Mouse (Mus musculus): ENCODE data around the gene Ttc16. TPM values are rescaled to one million over a fixed set of nuclear protein-coding genes. Genes with fewer than 3 reads are reported as not detected.

Gene Ttc16
- polyA plus RNA-seq, 1 experiment, result 2.0 TPM

DNA sequence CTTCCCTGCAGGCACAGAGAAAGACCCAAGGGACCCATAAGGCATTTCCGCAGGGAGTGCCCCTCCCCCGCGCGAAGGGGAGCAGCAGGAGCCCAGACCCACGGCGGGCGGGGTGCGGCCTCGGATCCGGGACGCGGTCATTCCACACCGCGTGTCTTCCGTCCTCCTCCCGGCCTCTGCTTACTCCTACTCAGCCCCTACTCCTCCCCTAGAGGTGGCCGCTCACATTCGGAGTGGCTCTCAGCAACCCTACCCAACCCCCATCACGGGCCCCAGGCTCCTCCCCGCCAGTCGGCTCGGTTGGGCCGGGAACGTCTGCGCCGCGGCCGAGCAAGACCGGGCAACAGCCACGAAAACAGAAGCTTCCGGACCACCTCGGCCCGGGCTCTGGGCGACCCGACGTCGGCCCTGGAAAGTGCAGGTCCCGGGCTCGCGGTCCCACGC is 63.3 kb downstream of the Ttc16 start:
- under 1% methylated on average over 41 of the region's 41 CpGs for WGBS
- TF ChIP-seq POLR2A (IDR thresholded peaks at IDR 0.05; ENCODE audit: borderline replicate concordance, insufficient read depth, low read length) (no peak), CTCF (IDR thresholded peaks at IDR 0.05; ENCODE audit: borderline replicate concordance, insufficient read depth, low read depth, low read length) (no peak)
- no peak for DNase-seq

GRCm38 (mm10) chr2:32711301-32712056 is 64.0 kb downstream of the Ttc16 start:
- no peak for DNase-seq
- Histone ChIP-seq H3K4me1 (ENCODE audit: control insufficient read depth, insufficient read depth, low read length) (peaks cover 2% of the 10 kb centered on the region; the same call in 1 of the 2 replicates), H3K4me3 (replicated peaks; ENCODE audit: insufficient read depth, low read depth, low read length) (peak overlapping the region; percentile 77), H3K27ac (ENCODE audit: insufficient read depth, low read length) (peak overlapping the region; percentile 27; the same call in 1 of the 2 replicates), H3K27me3 (ENCODE audit: control insufficient read depth, insufficient read depth, low read length) (no peaks in the 10 kb centered on the region)
- no peak for TF ChIP-seq CTCF (IDR thresholded peaks at IDR 0.05; ENCODE audit: borderline replicate concordance, insufficient read depth, low read depth, low read length)
- TF ChIP-seq POLR2A (IDR thresholded peaks at IDR 0.05; ENCODE audit: borderline replicate concordance, insufficient read depth, low read length), result no peak
- WGBS, result 27% methylated on average over 9 of the region's 9 CpGs

More for the DNA sequence above, 63.3 kb downstream of the Ttc16 start:
- Histone ChIP-seq H3K27me3 (ENCODE audit: control insufficient read depth, insufficient read depth, low read length) (no peaks in the 10 kb centered on the region), H3K4me3 (replicated peaks; ENCODE audit: insufficient read depth, low read depth, low read length) (peak overlapping the region; percentile 77), H3K4me1 (ENCODE audit: control insufficient read depth, insufficient read depth, low read length) (peaks cover 2% of the 10 kb centered on the region; the same call in 1 of the 2 replicates), H3K27ac (ENCODE audit: insufficient read depth, low read length) (peak overlapping the region; percentile 27)

- TF ChIP-seq POLR2A (IDR thresholded peaks at IDR 0.05; ENCODE audit: borderline replicate concordance, insufficient read depth, low read length) (no peak), CTCF (IDR thresholded peaks at IDR 0.05; ENCODE audit: borderline replicate concordance, insufficient read depth, low read depth, low read length) (no peak)
- 80% methylated on average over 5 of the region's 5 CpGs for WGBS
- H3K4me1 ChIP-seq (ENCODE audit: control insufficient read depth, insufficient read depth, low read length), result peaks cover 2% of the 10 kb centered on the region; the same call in 1 of the 2 replicates
- no peak for DNase-seq
- no peak overlapping the region for H3K27ac ChIP-seq (ENCODE audit: insufficient read depth, low read length)
- no peaks in the 10 kb centered on the region for H3K27me3 ChIP-seq (ENCODE audit: control insufficient read depth, insufficient read depth, low read length)
- H3K4me3 ChIP-seq (replicated peaks; ENCODE audit: insufficient read depth, low read depth, low read length), result no peak overlapping the region
These were observed 65.0 kb downstream of the Ttc16 start for GRCm38 (mm10) chr2:32710425-32710824.

- WGBS, result 88% methylated on average over 20 of the region's 20 CpGs
- H3K4me1 ChIP-seq (ENCODE audit: control insufficient read depth, insufficient read depth, low read length), result peaks cover 2% of the 10 kb centered on the region; the same call in 1 of the 2 replicates
- H3K27ac ChIP-seq (ENCODE audit: insufficient read depth, low read length), result no peak overlapping the region
- H3K4me3 ChIP-seq (replicated peaks; ENCODE audit: insufficient read depth, low read depth, low read length), result no peak overlapping the region
- TF ChIP-seq CTCF (IDR thresholded peaks at IDR 0.05; ENCODE audit: borderline replicate concordance, insufficient read depth, low read depth, low read length) (no peak), POLR2A (IDR thresholded peaks at IDR 0.05; ENCODE audit: borderline replicate concordance, insufficient read depth, low read length) (no peak)
- no peaks in the 10 kb centered on the region for H3K27me3 ChIP-seq (ENCODE audit: control insufficient read depth, insufficient read depth, low read length)
- DNase-seq, result no peak
These were observed 65.8 kb downstream of the Ttc16 start for GRCm38 (mm10) chr2:32709521-32710137.

GRCm38 (mm10) chr2:32708643-32709042 is 66.8 kb downstream of the Ttc16 start:
- TF ChIP-seq CTCF (IDR thresholded peaks at IDR 0.05; ENCODE audit: borderline replicate concordance, insufficient read depth, low read depth, low read length) (peak; percentile 66; the same call in 1 of the 2 replicates), POLR2A (IDR thresholded peaks at IDR 0.05; ENCODE audit: borderline replicate concordance, insufficient read depth, low read length) (no peak)
- 0 out of 2 replicates have a peak, but pooled peaks cover 2% of the 10 kb centered on the region for H3K4me1 ChIP-seq (ENCODE audit: control insufficient read depth, insufficient read depth, low read length)
- no peak overlapping the region for H3K4me3 ChIP-seq (replicated peaks; ENCODE audit: insufficient read depth, low read depth, low read length)
- H3K27ac ChIP-seq (ENCODE audit: insufficient read depth, low read length), result no peak overlapping the region
- DNase-seq, result no peak
- 19% methylated on average over 3 of the region's 3 CpGs for WGBS
- H3K27me3 ChIP-seq (ENCODE audit: control insufficient read depth, insufficient read depth, low read length), result no peaks in the 10 kb centered on the region

Other genes starting within 250 kb of the Ttc16 start
- gene Fam102a, start 240.3 kb downstream of the Ttc16 start, polyA plus RNA-seq (2012; rRNA removed), result 38.1 and 40.2 TPM in 2 replicates
- gene Dpm2, start 204.8 kb downstream of the Ttc16 start, polyA plus RNA-seq (2012; rRNA removed), result 131 and 137 TPM in 2 replicates
- gene Pip5kl1, start 200.8 kb downstream of the Ttc16 start, polyA plus RNA-seq (2012; rRNA removed), result 25.2 and 28.4 TPM in 2 replicates
- gene 9430097D07Rik, start 199.9 kb downstream of the Ttc16 start, polyA plus RNA-seq (2012; rRNA removed), result 0.59 and 0.60 TPM in 2 replicates
- gene St6galnac4, start 188.5 kb downstream of the Ttc16 start, polyA plus RNA-seq (2012; rRNA removed), result 91.4 and 101 TPM in 2 replicates
- gene St6galnac6, start 175.9 kb downstream of the Ttc16 start, polyA plus RNA-seq (2012; rRNA removed), result 89.5 TPM in 2 replicates
- 127 and 132 TPM in 2 replicates for gene Ak1, start 153.9 kb downstream of the Ttc16 start, polyA plus RNA-seq (2012; rRNA removed)
- gene Eng, start 129.0 kb downstream of the Ttc16 start, polyA plus RNA-seq (2012; rRNA removed), result 28.0 and 31.6 TPM in 2 replicates
- 19.2 and 19.7 TPM in 2 replicates for gene Fpgs, start 71.5 kb downstream of the Ttc16 start, polyA plus RNA-seq (2012; rRNA removed)
- 170 and 186 TPM in 2 replicates for gene Cdk9, start 62.6 kb downstream of the Ttc16 start, polyA plus RNA-seq (2012; rRNA removed)
- gene Sh2d3c, start 54.6 kb downstream of the Ttc16 start, polyA plus RNA-seq (2012; rRNA removed), result 47.0 and 53.2 TPM in 2 replicates
- gene 6330409D20Rik, start 34.6 kb downstream of the Ttc16 start, polyA plus RNA-seq (2012; rRNA removed), result 5.6 and 7.7 TPM in 2 replicates
- gene Tor2a, start 18.4 kb downstream of the Ttc16 start, polyA plus RNA-seq (2012; rRNA removed), result 41.6 and 43.8 TPM in 2 replicates
- gene Ptrh1, start 153 bp upstream of the Ttc16 start, polyA plus RNA-seq (2012; rRNA removed), result 7.4 and 8.5 TPM in 2 replicates
- gene Cfap157, start 8.8 kb upstream of the Ttc16 start, polyA plus RNA-seq (2012; rRNA removed), result 0.70 and 1.7 TPM in 2 replicates
- gene Stxbp1, start 71.6 kb upstream of the Ttc16 start, polyA plus RNA-seq (2012; rRNA removed), result 889 and 932 TPM in 2 replicates
- gene Fam129b, start 100.5 kb upstream of the Ttc16 start, polyA plus RNA-seq (2012; rRNA removed), result 23.9 and 24.5 TPM in 2 replicates
- gene Rpl12, start 185.9 kb upstream of the Ttc16 start, polyA plus RNA-seq (2012; rRNA removed), result 257 and 289 TPM in 2 replicates
- gene Lrsam1, start 186.0 kb upstream of the Ttc16 start, polyA plus RNA-seq (2012; rRNA removed), result 32.8 and 36.7 TPM in 2 replicates
- gene Slc2a8, start 206.4 kb upstream of the Ttc16 start, polyA plus RNA-seq (2012; rRNA removed), result 51.3 and 55.0 TPM in 2 replicates

Data from cerebellum, adult 2 months (tissue).